Mouse (Mus musculus): ENCODE data around the gene Chmp5. TPM values are rescaled to one million over a fixed set of nuclear protein-coding genes. Genes with fewer than 3 reads are reported as not detected.

Gene Chmp5
- total RNA-seq, 2 experiments from 2014 or later: 80.1 to 82.2 TPM

GRCm38 (mm10) chr4:41013351-41013750 is 65.1 kb downstream of the Chmp5 start:
- no peak for DNase-seq (ENCODE audit: low spot score in 2 of 2)

Small RNA genes within 50 kb of the gene (microRNA-seq; reads per million reads assigned to microRNA genes)
- 0 to 2.0 reads per million in 2 experiments for gene Mir3094

Other genes with a start within 250 kb of the Chmp5 start
- gene Aptx, start 245.2 kb upstream of the Chmp5 start, total RNA-seq (2021): 10 to 100 TPM; 29.7 to 34.8 TPM
- 100 to 1,000 TPM; 295 to 302 TPM for gene Dnaja1, start 226.3 kb upstream of the Chmp5 start, total RNA-seq (2021)
- gene Smu1, start 190.5 kb upstream of the Chmp5 start, total RNA-seq (2021): 10 to 100 TPM; 47.7 to 52.2 TPM
- gene B4galt1, start 94.4 kb upstream of the Chmp5 start, total RNA-seq (2021): 1 to 10 TPM; 4.7 to 5.4 TPM
- not detected for gene Spink4, start 28.4 kb upstream of the Chmp5 start, total RNA-seq (2021)
- gene Bag1, start 113 bp upstream of the Chmp5 start, total RNA-seq (2021): 100 to 1,000 TPM; 174 to 185 TPM
- gene Nfx1, start 22.5 kb downstream of the Chmp5 start, total RNA-seq (2021): 10 to 100 TPM; 73.4 to 73.6 TPM
- gene Aqp7, start 99.7 kb downstream of the Chmp5 start, total RNA-seq (2021): not detected
- not detected for gene Aqp3, start 149.8 kb downstream of the Chmp5 start, total RNA-seq (2021)
- 10 to 100 TPM; 94.2 to 94.3 TPM for gene Nol6, start 176.0 kb downstream of the Chmp5 start, total RNA-seq (2021)
- gene Ube2r2, start 187.3 kb downstream of the Chmp5 start, total RNA-seq (2021): 10 to 100 TPM; 85.2 to 88.4 TPM

All from left cerebral cortex, adult 18-20 months (tissue).